Mouse (Mus musculus) embryo, embryonic 10 days (tissue): ENCODE data around the gene Olfr1216.
"Not testable (repeated sequence)": the region's sequence is repeated elsewhere in the genome, so short reads cannot be mapped to it uniquely, and the experiment has no call there.

Source experiments
- DNase-seq: peaks from one replicate; pipeline ENCODE4 v3.0.0-alpha.2; 2015; ENCODE audit warnings: low spot score

Olfr1216 gene

DNA sequence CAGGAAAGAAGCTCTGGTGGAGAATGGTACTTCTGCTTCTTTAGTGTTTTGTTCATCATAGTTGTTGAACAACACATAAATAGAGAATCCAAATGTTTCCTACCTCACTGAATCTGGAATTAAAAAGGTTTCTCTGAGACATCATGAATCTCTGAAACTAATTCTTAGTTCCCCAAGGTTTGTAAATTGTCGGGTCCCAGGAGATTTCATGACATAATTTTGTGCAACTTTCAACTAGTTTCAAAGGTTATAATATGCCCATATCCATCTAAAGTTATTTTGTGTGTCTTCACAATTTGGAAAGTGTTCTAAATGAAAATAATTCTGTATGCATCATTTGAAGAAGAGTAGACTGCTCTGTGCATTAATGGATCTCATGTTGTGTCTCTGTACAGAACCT, at the start of gene Olfr1216:
Olfr1216 (minus strand) TSS at position 101 of the 400 bp plus-strand sequence.
- no peak for DNase-seq

DNA sequence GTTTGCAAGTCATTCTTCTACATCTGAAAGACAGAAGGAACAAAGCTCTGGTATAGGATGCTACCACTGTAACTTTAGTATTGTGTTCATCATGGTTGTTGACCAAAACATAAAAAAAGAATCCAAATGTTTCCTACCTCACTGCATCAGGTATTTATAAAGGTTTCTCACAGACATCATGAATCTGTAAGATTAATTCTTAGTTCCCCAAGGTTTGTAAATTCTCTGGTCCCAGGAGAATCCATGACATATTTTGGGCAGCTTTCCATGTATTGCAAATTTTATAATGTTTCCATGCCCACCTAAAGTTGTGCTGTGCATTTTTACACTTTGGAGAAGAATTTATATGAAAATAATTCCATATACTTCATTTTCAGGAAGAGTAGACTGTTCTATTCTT, 42.9 kb upstream of the Olfr1216 start, which contains the start of gene Olfr1218:
Olfr1218 (minus strand) TSS at position 101 of the 400 bp plus-strand sequence.
- DNase-seq = no peak

DNA sequence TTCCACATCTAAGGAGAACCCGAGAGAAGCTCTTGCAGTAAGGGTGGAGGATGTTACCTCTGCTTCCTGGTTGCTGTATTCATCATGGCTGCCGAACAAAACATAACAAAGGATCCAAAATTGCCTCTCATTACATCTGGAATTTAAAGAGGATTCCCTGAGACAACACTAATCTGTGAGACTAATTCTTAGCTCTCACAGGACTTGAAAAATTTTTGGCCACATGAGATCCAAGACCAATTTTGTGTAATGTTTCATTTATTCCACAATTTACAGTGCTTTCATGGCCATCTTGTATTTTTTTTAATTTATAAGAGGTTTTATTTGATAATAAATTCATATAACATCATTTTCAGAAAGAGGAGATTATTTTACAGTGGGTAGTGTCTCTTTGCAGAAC, 13.8 kb upstream of the Olfr1216 start, which contains the start of gene Olfr1217:
Olfr1217 (minus strand) TSS at position 101 of the 400 bp plus-strand sequence.
- DNase-seq = no peak

DNA sequence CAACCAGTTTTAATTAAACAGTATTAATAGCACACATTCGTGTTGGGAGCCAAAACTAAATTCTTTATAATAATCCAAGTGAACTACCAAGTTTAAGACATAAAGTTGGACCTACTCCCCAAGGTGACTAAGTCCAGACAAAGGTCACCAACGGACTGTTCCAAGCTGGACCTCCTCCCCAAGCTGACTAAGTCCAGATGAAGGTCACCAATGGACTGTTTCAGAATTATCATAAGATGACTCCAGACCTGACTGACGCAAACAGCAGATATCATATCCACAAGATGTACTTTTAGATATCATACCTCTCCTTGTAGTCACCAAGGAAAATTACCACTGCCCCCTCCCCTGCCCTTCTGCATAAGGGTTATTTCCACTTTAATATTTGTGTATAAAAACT, 3.3 kb upstream of the Olfr1216 start:
- DNase-seq = not testable (repeated sequence)

DNA sequence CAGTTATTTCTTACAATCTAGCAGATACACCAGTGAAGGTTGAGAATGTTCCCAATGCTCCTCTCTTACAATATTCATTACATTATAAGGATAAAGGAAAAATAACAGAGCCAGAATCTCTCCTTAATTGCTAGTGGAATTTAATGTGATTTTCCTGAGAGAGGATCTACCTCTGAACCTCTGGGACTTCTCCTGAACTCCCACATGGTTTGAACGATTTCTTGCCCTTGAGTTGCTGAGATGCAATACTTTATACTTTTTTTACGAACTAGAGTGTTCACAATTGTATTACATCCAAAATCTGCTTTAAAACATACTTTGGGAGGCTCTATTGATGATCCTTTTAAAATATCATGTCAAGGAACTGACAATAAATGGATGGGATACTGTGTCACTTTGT, 11.3 kb downstream of the Olfr1216 start, which contains the start of gene Olfr1215:
Olfr1215 (minus strand) TSS at position 101 of the 400 bp plus-strand sequence.
- DNase-seq = no peak

DNA sequence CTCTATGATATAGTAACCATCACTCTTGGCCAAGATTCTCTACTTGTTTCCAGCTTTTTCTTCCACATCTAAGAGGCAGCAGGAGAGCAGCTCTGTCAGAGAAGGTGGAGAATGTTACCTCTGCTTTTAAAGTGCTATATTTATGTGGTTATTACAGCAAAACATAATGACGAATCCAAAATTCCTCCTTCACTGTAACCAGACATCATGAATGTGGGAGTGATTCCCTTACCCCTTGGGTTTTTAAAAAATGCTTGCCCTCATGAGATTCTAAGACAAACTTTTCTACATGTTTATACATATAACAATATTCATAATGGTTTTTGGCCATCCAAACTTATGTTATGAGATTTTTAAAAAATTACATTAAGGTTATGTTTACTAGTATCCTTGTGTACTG, 25.6 kb downstream of the Olfr1216 start, which contains the start of gene Olfr1214:
Olfr1214 (minus strand) TSS at position 101 of the 400 bp plus-strand sequence.
- no peak for DNase-seq

DNA sequence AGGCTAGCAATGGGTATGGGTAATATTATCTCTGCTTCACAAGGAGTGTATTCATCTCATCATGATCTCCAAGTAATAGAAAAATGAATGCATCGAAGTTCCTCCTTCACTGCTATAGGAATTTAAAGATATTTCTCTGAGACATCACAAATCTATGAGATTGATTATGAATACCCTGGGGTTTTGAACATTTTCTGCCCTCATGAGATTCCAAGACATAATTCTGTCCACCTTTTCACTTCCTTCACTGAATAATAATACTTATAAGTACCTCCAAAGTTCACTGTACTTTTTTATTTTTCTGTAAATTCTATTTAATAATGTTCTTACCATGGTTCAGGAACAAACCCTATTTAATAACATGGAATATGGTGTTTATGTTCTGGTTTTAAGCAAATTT, 38.0 kb downstream of the Olfr1216 start, which contains the start of gene Gm13762:
Gm13762 (minus strand) TSS at position 101 of the 400 bp plus-strand sequence.
- DNase-seq = no peak
